Mouse (Mus musculus): ENCODE measurements at regions not wholly inside any gene's neighbourhood (a gene's known extent, or its start where the extent isn't known, plus 50 kb on each side); places are given as distances from the start of the nearest gene placed in this dataset.

- Histone ChIP-seq H3K4me2 (no peak overlapping the region), H3K36me3 (no peaks in the 10 kb centered on the region), H3K27me3 (replicated peaks) (no peaks in the 10 kb centered on the region), H3K9me3 (no peaks in the 10 kb centered on the region), H3K27ac (no peak overlapping the region), H3K4me1 (no peaks in the 10 kb centered on the region), H3K4me3 (replicated peaks) (no peak overlapping the region), H3K9ac (no peak overlapping the region)
- ATAC-seq (ENCODE audit: insufficient read depth, low FRiP score, low read depth) = no peak
- WGBS = 86% methylated on average over 10 of the region's 10 CpGs
These were observed 139.8 kb upstream of the Slc24a5 start for GRCm38 (mm10) chr2:124927882-124928758.

GRCm38 (mm10) chr2:124928759-124929113 lies 139.2 kb upstream of the Slc24a5 start:
- no peak for ATAC-seq (ENCODE audit: insufficient read depth, low FRiP score, low read depth)
- Histone ChIP-seq H3K4me3 (replicated peaks) (no peak overlapping the region), H3K27me3 (replicated peaks) (no peaks in the 10 kb centered on the region), H3K9ac (no peak overlapping the region), H3K4me2 (no peak overlapping the region), H3K27ac (no peak overlapping the region), H3K36me3 (no peaks in the 10 kb centered on the region), H3K4me1 (no peaks in the 10 kb centered on the region), H3K9me3 (no peaks in the 10 kb centered on the region)
- WGBS = 56% methylated on average over 5 of the region's 5 CpGs

- Histone ChIP-seq H3K4me3 (replicated peaks) (no peak overlapping the region), H3K36me3 (no peaks in the 10 kb centered on the region), H3K9me3 (no peaks in the 10 kb centered on the region), H3K4me2 (no peak overlapping the region), H3K27ac (no peak overlapping the region), H3K4me1 (no peaks in the 10 kb centered on the region), H3K27me3 (replicated peaks) (no peaks in the 10 kb centered on the region), H3K9ac (no peak overlapping the region)
- 66% methylated on average over 7 of the region's 7 CpGs for WGBS
- ATAC-seq (ENCODE audit: insufficient read depth, low FRiP score, low read depth) = no peak
These were observed 137.2 kb upstream of the Slc24a5 start for GRCm38 (mm10) chr2:124930719-124931118.

- 61% methylated on average over 6 of the region's 6 CpGs for WGBS
- Histone ChIP-seq H3K36me3 (no peaks in the 10 kb centered on the region), H3K9ac (no peak overlapping the region), H3K4me2 (no peak overlapping the region), H3K4me1 (no peaks in the 10 kb centered on the region), H3K27ac (no peak overlapping the region), H3K27me3 (replicated peaks) (no peaks in the 10 kb centered on the region), H3K4me3 (replicated peaks) (no peak overlapping the region), H3K9me3 (no peaks in the 10 kb centered on the region)
- ATAC-seq (ENCODE audit: insufficient read depth, low FRiP score, low read depth) = no peak
These were observed 135.4 kb upstream of the Slc24a5 start for GRCm38 (mm10) chr2:124932566-124932965.

GRCm38 (mm10) chr2:124933876-124934275 lies 134.0 kb upstream of the Slc24a5 start:
- no peaks in the 10 kb centered on the region for H3K36me3 ChIP-seq
- WGBS = 59% methylated on average over 1 of the region's 1 CpGs
- H3K27me3 ChIP-seq (replicated peaks) = no peaks in the 10 kb centered on the region
- H3K4me1 ChIP-seq = no peaks in the 10 kb centered on the region
- H3K9me3 ChIP-seq = no peaks in the 10 kb centered on the region
- no peak overlapping the region for H3K4me2 ChIP-seq
- ATAC-seq (ENCODE audit: insufficient read depth, low FRiP score, low read depth) = no peak
- H3K27ac ChIP-seq = no peak overlapping the region
- no peak overlapping the region for H3K4me3 ChIP-seq (replicated peaks)
- no peak overlapping the region for H3K9ac ChIP-seq

GRCm38 (mm10) chr2:124948263-124948781 lies 119.6 kb upstream of the Slc24a5 start:
- no peak overlapping the region for H3K4me3 ChIP-seq (replicated peaks)
- no peak overlapping the region for H3K27ac ChIP-seq
- no peaks in the 10 kb centered on the region for H3K4me1 ChIP-seq
- ATAC-seq (ENCODE audit: insufficient read depth, low FRiP score, low read depth) = no peak
- H3K4me2 ChIP-seq = no peak overlapping the region
- no peak overlapping the region for H3K9ac ChIP-seq
- no peaks in the 10 kb centered on the region for H3K27me3 ChIP-seq (replicated peaks)
- H3K36me3 ChIP-seq = no peaks in the 10 kb centered on the region
- 51% methylated on average over 2 of the region's 2 CpGs for WGBS
- H3K9me3 ChIP-seq = no peaks in the 10 kb centered on the region

- Histone ChIP-seq H3K27me3 (replicated peaks) (no peaks in the 10 kb centered on the region), H3K4me3 (replicated peaks) (no peak overlapping the region), H3K4me2 (no peak overlapping the region), H3K27ac (no peak overlapping the region), H3K4me1 (no peaks in the 10 kb centered on the region), H3K9ac (no peak overlapping the region), H3K9me3 (no peaks in the 10 kb centered on the region), H3K36me3 (no peaks in the 10 kb centered on the region)
- ATAC-seq (ENCODE audit: insufficient read depth, low FRiP score, low read depth) = no peak
- 63% methylated on average over 9 of the region's 9 CpGs for WGBS
These were observed 119.1 kb upstream of the Slc24a5 start for GRCm38 (mm10) chr2:124948812-124949211.

GRCm38 (mm10) chr2:124952212-124952611 lies 115.7 kb upstream of the Slc24a5 start:
- H3K27me3 ChIP-seq (replicated peaks) = no peaks in the 10 kb centered on the region
- WGBS = 57% methylated on average over 4 of the region's 4 CpGs
- no peaks in the 10 kb centered on the region for H3K9me3 ChIP-seq
- no peak overlapping the region for H3K9ac ChIP-seq
- H3K4me2 ChIP-seq = no peak overlapping the region
- ATAC-seq (ENCODE audit: insufficient read depth, low FRiP score, low read depth) = no peak
- H3K27ac ChIP-seq = no peak overlapping the region
- H3K4me3 ChIP-seq (replicated peaks) = no peak overlapping the region
- H3K36me3 ChIP-seq = no peaks in the 10 kb centered on the region
- no peaks in the 10 kb centered on the region for H3K4me1 ChIP-seq

GRCm38 (mm10) chr2:124953015-124953414 lies 114.9 kb upstream of the Slc24a5 start:
- H3K4me1 ChIP-seq = no peaks in the 10 kb centered on the region
- no peak overlapping the region for H3K4me2 ChIP-seq
- ATAC-seq (ENCODE audit: insufficient read depth, low FRiP score, low read depth) = no peak
- WGBS = 62% methylated on average over 5 of the region's 5 CpGs
- H3K9me3 ChIP-seq = no peaks in the 10 kb centered on the region
- H3K36me3 ChIP-seq = no peaks in the 10 kb centered on the region
- no peak overlapping the region for H3K27ac ChIP-seq
- H3K9ac ChIP-seq = no peak overlapping the region
- H3K27me3 ChIP-seq (replicated peaks) = no peaks in the 10 kb centered on the region
- H3K4me3 ChIP-seq (replicated peaks) = no peak overlapping the region

GRCm38 (mm10) chr2:124955843-124956242 lies 112.1 kb upstream of the Slc24a5 start:
- Histone ChIP-seq H3K27me3 (replicated peaks) (no peaks in the 10 kb centered on the region), H3K4me2 (no peak overlapping the region), H3K36me3 (no peaks in the 10 kb centered on the region), H3K27ac (no peak overlapping the region), H3K9ac (no peak overlapping the region), H3K4me1 (no peaks in the 10 kb centered on the region), H3K4me3 (replicated peaks) (no peak overlapping the region), H3K9me3 (no peaks in the 10 kb centered on the region)
- ATAC-seq (ENCODE audit: insufficient read depth, low FRiP score, low read depth) = no peak
- WGBS = 45% methylated on average over 7 of the region's 7 CpGs

- no peak overlapping the region for H3K9ac ChIP-seq
- no peak for ATAC-seq (ENCODE audit: insufficient read depth, low FRiP score, low read depth)
- no peak overlapping the region for H3K4me3 ChIP-seq (replicated peaks)
- no peaks in the 10 kb centered on the region for H3K4me1 ChIP-seq
- WGBS = 73% methylated on average over 5 of the region's 5 CpGs
- H3K4me2 ChIP-seq = no peak overlapping the region
- H3K36me3 ChIP-seq = no peaks in the 10 kb centered on the region
- H3K9me3 ChIP-seq = no peaks in the 10 kb centered on the region
- H3K27ac ChIP-seq = no peak overlapping the region
- H3K27me3 ChIP-seq (replicated peaks) = no peaks in the 10 kb centered on the region
These were observed 108.5 kb upstream of the Slc24a5 start for GRCm38 (mm10) chr2:124959431-124959830.

- H3K4me1 ChIP-seq = 0 out of 2 replicates have a peak, but pooled peaks cover 4% of the 10 kb centered on the region
- H3K36me3 ChIP-seq = no peaks in the 10 kb centered on the region
- WGBS = 20% methylated on average over 17 of the region's 17 CpGs
- peak; percentile 50; the same call in 1 of the 2 replicates for ATAC-seq (ENCODE audit: insufficient read depth, low FRiP score, low read depth)
- H3K27ac ChIP-seq = no peak overlapping the region
- no peak overlapping the region for H3K4me3 ChIP-seq (replicated peaks)
- H3K9me3 ChIP-seq = no peaks in the 10 kb centered on the region
- H3K27me3 ChIP-seq (replicated peaks) = no peaks in the 10 kb centered on the region
- 0 out of 2 replicates have a peak overlapping the region, but pooled peaks have one; percentile 17 for H3K4me2 ChIP-seq
- H3K9ac ChIP-seq = no peak overlapping the region
These were observed 95.8 kb upstream of the Slc24a5 start for GRCm38 (mm10) chr2:124971826-124972749.

Measured in stomach, embryonic 15.5 days (tissue).